Mouse (Mus musculus): ENCODE results near the gene Osbpl7. TPM values are rescaled to one million over a fixed set of nuclear protein-coding genes. Genes with fewer than 3 reads are reported as not detected.

Gene Osbpl7
- total RNA-seq (2014; rRNA removed) (11.5 and 14.6 TPM in 2 replicates), polyA plus RNA-seq (2015; fragmentation: Nextera tagmentation; extraction: Ambion mirVana) (12.5 and 13.2 TPM in 2 replicates)

DNA sequence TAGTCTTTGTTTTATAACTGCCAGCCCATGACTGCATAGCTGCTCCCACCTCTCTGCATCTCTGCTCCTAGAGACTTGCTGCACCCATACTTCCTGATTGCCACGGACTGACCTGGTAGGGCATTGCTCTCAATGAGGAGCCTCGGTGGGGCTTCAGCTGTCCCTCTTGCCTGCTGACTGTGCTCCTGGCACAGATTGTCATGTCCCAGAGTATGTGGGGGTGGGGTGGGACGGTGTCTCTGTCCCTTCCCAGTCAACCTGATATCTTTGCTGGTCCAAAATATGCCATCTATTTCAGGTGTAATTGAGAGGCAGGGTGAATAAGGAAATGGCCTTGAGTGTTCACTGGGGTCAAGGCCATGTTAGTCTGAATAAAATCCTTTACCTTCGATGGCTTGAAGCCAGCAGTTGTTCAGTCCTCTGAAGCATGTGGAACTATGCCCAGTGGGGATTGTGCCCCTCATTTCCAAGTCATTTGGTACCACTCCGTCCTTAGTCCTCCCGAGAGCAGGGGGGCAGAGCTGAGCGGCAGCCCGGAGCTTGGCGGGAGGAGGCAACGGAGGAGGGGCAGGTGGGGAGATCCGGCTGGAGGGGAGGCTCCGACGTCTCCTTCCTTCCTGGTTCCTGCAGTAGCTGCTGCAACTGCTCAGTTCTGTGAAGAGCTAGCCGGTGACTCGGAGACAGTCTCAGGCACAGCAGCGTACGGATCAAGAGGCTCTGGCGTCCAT is at the start of gene Osbpl7:
TSS of gene Osbpl7 (plus strand) at position 413 of the 728 bp plus-strand sequence.
- Histone ChIP-seq H3K9ac (replicated peaks; ENCODE audit: low read length) (peak within 1 kb of the TSS; percentile 67), H3K9me3 (ENCODE audit: low read length) (no peaks in the 10 kb centered on the region), H3K27me3 (ENCODE audit: insufficient read depth, low read length) (no peaks in the 10 kb centered on the region), H3K27ac (peak within 1 kb of the TSS; percentile 78), H3K4me1 (ENCODE audit: insufficient read depth, low read length) (peaks cover 22% of the 10 kb centered on the region), H3K4me2 (ENCODE audit: low read depth, low read length) (peak within 1 kb of the TSS; percentile 96), H3K4me3 (ENCODE audit: low read length) (peak within 1 kb of the TSS; percentile 68), H3K36me3 (ENCODE audit: insufficient read depth, low read length) (peaks cover 25% of the 10 kb centered on the region)
- WGBS: 4% methylated on average over 18 of the region's 18 CpGs
- ATAC-seq: peak; percentile 88
- peak; percentile 89 for DNase-seq (ENCODE audit: low spot score)
- peak; percentile 57 for TF ChIP-seq CTCF (IDR thresholded peaks at IDR 0.05; ENCODE audit: low read depth)

- H3K4me1 ChIP-seq (ENCODE audit: insufficient read depth, low read length): no peaks in the 10 kb centered on the region
- H3K27me3 ChIP-seq (ENCODE audit: insufficient read depth, low read length): peaks cover 7% of the 10 kb centered on the region; the same call in 1 of the 2 replicates
- TF ChIP-seq CTCF (IDR thresholded peaks at IDR 0.05; ENCODE audit: low read depth): no peak
- H3K9me3 ChIP-seq (ENCODE audit: low read length): no peaks in the 10 kb centered on the region
- H3K4me2 ChIP-seq (ENCODE audit: low read depth, low read length): no peak overlapping the region
- H3K4me3 ChIP-seq (ENCODE audit: low read length): no peak overlapping the region
- 35% methylated on average over 5 of the region's 5 CpGs for WGBS
- no peaks in the 10 kb centered on the region for H3K36me3 ChIP-seq (ENCODE audit: insufficient read depth, low read length)
- no peak overlapping the region for H3K9ac ChIP-seq (replicated peaks; ENCODE audit: low read length)
- H3K27ac ChIP-seq: no peak overlapping the region
- ATAC-seq (no peak), DNase-seq (ENCODE audit: low spot score) (no peak)
Observed at GRCm38 (mm10) chr11:97003170-97003569, 47.3 kb upstream of the Osbpl7 start.

GRCm38 (mm10) chr11:97007093-97007794 is 43.2 kb upstream of the Osbpl7 start:
- H3K4me2 ChIP-seq (ENCODE audit: low read depth, low read length): no peak overlapping the region
- no peak overlapping the region for H3K27ac ChIP-seq
- WGBS: 75% methylated on average over 9 of the region's 9 CpGs
- no peak overlapping the region for H3K9ac ChIP-seq (replicated peaks; ENCODE audit: low read length)
- no peaks in the 10 kb centered on the region for H3K9me3 ChIP-seq (ENCODE audit: low read length)
- no peaks in the 10 kb centered on the region for H3K4me1 ChIP-seq (ENCODE audit: insufficient read depth, low read length)
- ATAC-seq (no peak), DNase-seq (ENCODE audit: low spot score) (no peak)
- H3K4me3 ChIP-seq (ENCODE audit: low read length): no peak overlapping the region
- peaks cover 7% of the 10 kb centered on the region; the same call in 1 of the 2 replicates for H3K27me3 ChIP-seq (ENCODE audit: insufficient read depth, low read length)
- H3K36me3 ChIP-seq (ENCODE audit: insufficient read depth, low read length): no peaks in the 10 kb centered on the region
- TF ChIP-seq CTCF (IDR thresholded peaks at IDR 0.05; ENCODE audit: low read depth): no peak

GRCm38 (mm10) chr11:97009198-97009790 is 41.1 kb upstream of the Osbpl7 start:
- ATAC-seq (no peak), DNase-seq (ENCODE audit: low spot score) (no peak)
- Histone ChIP-seq H3K36me3 (ENCODE audit: insufficient read depth, low read length) (no peaks in the 10 kb centered on the region), H3K27me3 (ENCODE audit: insufficient read depth, low read length) (peaks cover 8% of the 10 kb centered on the region), H3K4me1 (ENCODE audit: insufficient read depth, low read length) (no peaks in the 10 kb centered on the region), H3K4me2 (ENCODE audit: low read depth, low read length) (no peak overlapping the region), H3K9me3 (ENCODE audit: low read length) (no peaks in the 10 kb centered on the region), H3K4me3 (ENCODE audit: low read length) (no peak overlapping the region), H3K9ac (replicated peaks; ENCODE audit: low read length) (no peak overlapping the region), H3K27ac (no peak overlapping the region)
- TF ChIP-seq CTCF (IDR thresholded peaks at IDR 0.05; ENCODE audit: low read depth): no peak
- 61% methylated on average over 8 of the region's 8 CpGs for WGBS

- Histone ChIP-seq H3K27ac (no peak within 1 kb of the TSS), H3K4me3 (ENCODE audit: low read length) (no peak within 1 kb of the TSS), H3K27me3 (ENCODE audit: insufficient read depth, low read length) (peaks cover 25% of the 10 kb centered on the region), H3K4me1 (ENCODE audit: insufficient read depth, low read length) (no peaks in the 10 kb centered on the region), H3K9me3 (ENCODE audit: low read length) (no peaks in the 10 kb centered on the region), H3K9ac (replicated peaks; ENCODE audit: low read length) (no peak within 1 kb of the TSS), H3K4me2 (ENCODE audit: low read depth, low read length) (no peak within 1 kb of the TSS), H3K36me3 (ENCODE audit: insufficient read depth, low read length) (no peaks in the 10 kb centered on the region)
- no peak for TF ChIP-seq CTCF (IDR thresholded peaks at IDR 0.05; ENCODE audit: low read depth)
- DNase-seq (ENCODE audit: low spot score): peak; percentile 45
- peak; percentile 40 for ATAC-seq
- 23% methylated on average over 8 of the region's 8 CpGs for WGBS
Observed at GRCm38 (mm10) chr11:97013121-97013670, 37.2 kb upstream of the Osbpl7 start, which contains the start of gene Sp6. Gene Sp6, plus strand, starts transcription at chr11:97013394.

GRCm38 (mm10) chr11:97017696-97018582 is 32.5 kb upstream of the Osbpl7 start:
- Histone ChIP-seq H3K4me3 (ENCODE audit: low read length) (peak overlapping the region; percentile 22), H3K27me3 (ENCODE audit: insufficient read depth, low read length) (peaks cover 64% of the 10 kb centered on the region), H3K36me3 (ENCODE audit: insufficient read depth, low read length) (no peaks in the 10 kb centered on the region), H3K4me1 (ENCODE audit: insufficient read depth, low read length) (no peaks in the 10 kb centered on the region), H3K4me2 (ENCODE audit: low read depth, low read length) (peak overlapping the region; percentile 43), H3K27ac (no peak overlapping the region), H3K9me3 (ENCODE audit: low read length) (no peaks in the 10 kb centered on the region), H3K9ac (replicated peaks; ENCODE audit: low read length) (no peak overlapping the region)
- no peak for TF ChIP-seq CTCF (IDR thresholded peaks at IDR 0.05; ENCODE audit: low read depth)
- DNase-seq (ENCODE audit: low spot score) (no peak), ATAC-seq (no peak)
- 2% methylated on average over 36 of the region's 36 CpGs for WGBS
